In the genomic region with DNA sequence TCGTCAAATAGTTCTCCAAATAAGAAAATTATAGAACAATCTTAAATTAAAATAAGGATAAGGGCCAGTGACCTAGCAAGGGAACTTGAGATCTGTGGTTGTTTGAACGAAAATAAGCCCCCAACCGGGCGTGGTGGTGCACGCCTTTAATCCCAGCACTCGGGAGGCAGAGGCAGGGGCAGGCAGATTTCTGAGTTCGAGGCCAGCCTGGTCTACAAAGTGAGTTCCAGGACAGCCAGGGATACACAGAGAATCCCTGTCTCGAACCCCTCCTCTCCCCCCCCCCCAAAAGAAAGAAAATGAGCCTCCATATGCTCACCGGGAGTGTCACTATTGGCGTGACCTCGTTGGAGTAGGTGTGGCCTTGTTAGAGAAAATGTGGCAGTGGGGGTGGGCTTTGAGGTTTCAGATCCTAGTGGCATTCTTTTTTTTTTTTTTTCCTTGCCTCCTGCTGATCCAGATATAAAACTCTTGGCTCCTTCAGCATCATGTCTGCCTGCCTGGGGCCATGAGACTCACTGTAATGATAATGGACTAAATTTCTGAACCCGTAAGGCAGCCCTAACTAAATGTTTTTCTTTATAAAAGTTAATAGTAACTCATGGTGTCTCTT, we compare ENCODE assay signal across 10 mouse cellular contexts. TPM values are rescaled to one million over a fixed set of nuclear protein-coding genes. Genes with fewer than 3 reads are reported as not detected.
DNase-seq lines count a peak whose midpoint lies in the region; ATAC-seq and TF ChIP-seq lines count a peak whose summit lies in the region.
"Had no signal": no experiment of that assay in that cellular context is flagged by ENCODE, and none has a peak within 500 bp of the region (broad histone marks: within the 10 kb centered on the region; RNA-seq: fewer than 3 reads in every experiment).

No protein-coding gene starts in this region.

- peaks cover 31% of the 10 kb centered on the region for H3K79me2 ChIP-seq in MEL (ENCODE audit: control insufficient read depth, insufficient read depth, low read length, poor library complexity)

- TF ChIP-seq POLR2A in MEL (IDR thresholded peaks at IDR 0.05; ENCODE audit: control insufficient read depth in 1 of 2, insufficient read depth in 1 of 2, low read depth in 1 of 2, low read length in 2 of 2, poor library complexity in 1 of 2), result no peak

- H3K4me1 ChIP-seq in liver, embryonic 11.5 days (replicated peaks; ENCODE audit: control insufficient read depth, insufficient read depth, low read length), result peaks cover 8% of the 10 kb centered on the region
- H3K4me1 ChIP-seq in liver, postnatal 0 days (ENCODE audit: insufficient read depth), result peaks cover 15% of the 10 kb centered on the region
- H3K4me1 ChIP-seq in MEL (ENCODE audit: control insufficient read depth in 1 of 2, insufficient read depth in 2 of 2, low read length in 2 of 2), result peaks cover 6 to 16% of the 10 kb centered on the region in 2 experiments
- H3K4me1 ChIP-seq in liver, embryonic 16.5 days (ENCODE audit: control insufficient read depth, low read depth, low read length), result peaks cover 20% of the 10 kb centered on the region

- peak; percentile 34 for DNase-seq in cerebellum, adult 9-11 months
- no peak for DNase-seq in cerebellum, adult 11 months
- DNase-seq in liver, embryonic 11.5 days (ENCODE audit: low spot score), result no peak
- no peak for DNase-seq in liver, postnatal 0 days
- DNase-seq in MEL (ENCODE audit: low read depth, low spot score), result peak; percentile 52
- DNase-seq in layer of hippocampus, adult 2 months (ENCODE audit: low spot score in 2 of 2), result no peak
- DNase-seq in right cerebral cortex, postnatal 4 days, result no peak

- peak overlapping the region; percentile 52 for H3K4me2 ChIP-seq in liver, embryonic 11.5 days
- no peak overlapping the region for H3K4me2 ChIP-seq in liver, postnatal 0 days (ENCODE audit: low read depth, low read length)
- H3K4me2 ChIP-seq in liver, embryonic 16.5 days (ENCODE audit: low read depth, low read length), result peak overlapping the region; percentile 79

- WGBS in liver, embryonic 11.5 days, result 72% methylated on average over 12 of the region's 12 CpGs
- 80% methylated on average over 12 of the region's 12 CpGs for WGBS in liver, postnatal 0 days (ENCODE audit: insufficient replicate concordance)
- 54% methylated on average over 12 of the region's 12 CpGs for WGBS in liver, embryonic 16.5 days (ENCODE audit: insufficient replicate concordance)

- peaks cover 2% of the 10 kb centered on the region; the same call in 1 of the 2 replicates for H3K9me3 ChIP-seq in liver, embryonic 11.5 days (ENCODE audit: control insufficient read depth, low read length)
- peaks cover 5% of the 10 kb centered on the region; the same call in 1 of the 2 replicates for H3K9me3 ChIP-seq in liver, postnatal 0 days (ENCODE audit: low read length)
- no peaks in the 10 kb centered on the region for H3K9me3 ChIP-seq in MEL (replicated peaks; ENCODE audit: insufficient read depth, low read length)
- peaks cover 6% of the 10 kb centered on the region for H3K9me3 ChIP-seq in liver, embryonic 16.5 days (replicated peaks; ENCODE audit: control insufficient read depth, low read length)
- H3K9me3 ChIP-seq: hindbrain, embryonic 12.5 days had no signal

- TF ChIP-seq RAD21 in MEL (IDR thresholded peaks at IDR 0.05; ENCODE audit: low read depth, low read length), result no peak

- 0 out of 2 replicates have a peak overlapping the region, but pooled peaks have one; percentile 20 for H3K9ac ChIP-seq in liver, embryonic 11.5 days (ENCODE audit: low read depth, low read length)
- no peak overlapping the region for H3K9ac ChIP-seq in liver, postnatal 0 days (replicated peaks)
- peak overlapping the region; percentile 35 for H3K9ac ChIP-seq in MEL (ENCODE audit: control insufficient read depth, low read depth, low read length, poor library complexity, severe bottlenecking)
- no peak overlapping the region for H3K9ac ChIP-seq in liver, embryonic 16.5 days (ENCODE audit: low read depth, low read length)

- H3K27me3 ChIP-seq in liver, embryonic 11.5 days (replicated peaks; ENCODE audit: control insufficient read depth, insufficient read depth, low read length), result no peaks in the 10 kb centered on the region
- H3K27me3 ChIP-seq in liver, postnatal 0 days (ENCODE audit: insufficient read depth, low read length), result no peaks in the 10 kb centered on the region
- H3K27me3 ChIP-seq in MEL (ENCODE audit: control insufficient read depth in 1 of 2, insufficient read depth in 2 of 2, low read length in 2 of 2), result no peaks in the 10 kb centered on the region
- no peaks in the 10 kb centered on the region for H3K27me3 ChIP-seq in liver, embryonic 16.5 days (ENCODE audit: control insufficient read depth, insufficient read depth, low read depth, low read length)
- H3K27me3 ChIP-seq: hindbrain, embryonic 12.5 days had no signal

- peaks cover 12% of the 10 kb centered on the region for H3K36me3 ChIP-seq in liver, embryonic 11.5 days (ENCODE audit: control insufficient read depth, insufficient read depth, low read length)
- H3K36me3 ChIP-seq in liver, postnatal 0 days (replicated peaks; ENCODE audit: insufficient read depth, low read length), result peaks cover 17% of the 10 kb centered on the region
- H3K36me3 ChIP-seq in MEL (ENCODE audit: control insufficient read depth in 1 of 2, insufficient read depth in 2 of 2, low read length in 2 of 2), result peaks cover 18 to 27% of the 10 kb centered on the region in 2 experiments
- H3K36me3 ChIP-seq in liver, embryonic 16.5 days (ENCODE audit: control insufficient read depth, insufficient read depth), result peaks cover 10% of the 10 kb centered on the region

- ATAC-seq in liver, embryonic 11.5 days (replicated peaks; ENCODE audit: low FRiP score), result no peak
- no peak for ATAC-seq in liver, postnatal 0 days
- no peak for ATAC-seq in liver, embryonic 16.5 days (ENCODE audit: low read depth)

- no peak overlapping the region; the same call in 1 of the 2 replicates for H3K27ac ChIP-seq in liver, embryonic 11.5 days (ENCODE audit: low read depth, low read length)
- H3K27ac ChIP-seq in liver, postnatal 0 days (ENCODE audit: low read depth), result no peak overlapping the region
- H3K27ac ChIP-seq in MEL (ENCODE audit: control insufficient read depth, low read depth, low read length), result peak overlapping the region; percentile 41
- no peak overlapping the region for H3K27ac ChIP-seq in liver, embryonic 16.5 days (ENCODE audit: low read length)
- H3K27ac ChIP-seq in layer of hippocampus, adult 2 months, result no peak overlapping the region
- H3K27ac ChIP-seq: hindbrain, embryonic 12.5 days; left cerebral cortex, adult 2 months had no signal

- TF ChIP-seq CTCF in liver, postnatal 0 days (IDR thresholded peaks at IDR 0.05; ENCODE audit: low read depth), result no peak
- TF ChIP-seq CTCF in MEL (IDR thresholded peaks at IDR 0.05 in 2 of 3, conservative IDR thresholded peaks at IDR 0.05 in 1 of 3; ENCODE audit: control insufficient read depth in 1 of 3, insufficient read depth in 1 of 3, low read depth in 2 of 3, low read length in 3 of 3, poor library complexity in 1 of 3, severe bottlenecking in 1 of 3), result no peak
- no peak for TF ChIP-seq CTCF in layer of hippocampus, adult 2 months (conservative IDR thresholded peaks at IDR 0.05)

- no peak for TF ChIP-seq EP300 in liver, postnatal 0 days (IDR thresholded peaks at IDR 0.05; ENCODE audit: low read depth)
- TF ChIP-seq EP300 in MEL (IDR thresholded peaks at IDR 0.05; ENCODE audit: low read depth in 1 of 2, low read length in 2 of 2), result no peak

- H3K4me3 ChIP-seq in liver, embryonic 11.5 days (ENCODE audit: low read depth, low read length), result no peak overlapping the region
- H3K4me3 ChIP-seq in liver, postnatal 0 days (ENCODE audit: low read depth, low read length), result no peak overlapping the region
- H3K4me3 ChIP-seq in MEL (ENCODE audit: control insufficient read depth in 1 of 2, insufficient read depth in 1 of 2, low read depth in 2 of 2, low read length in 2 of 2), result peak overlapping the region; percentile 51 to 52
- no peak overlapping the region; the same call in 1 of the 2 replicates for H3K4me3 ChIP-seq in liver, embryonic 16.5 days (ENCODE audit: low read depth, low read length)
- no peak overlapping the region; the same call in 1 of the 2 replicates for H3K4me3 ChIP-seq in layer of hippocampus, adult 2 months

TF ChIP-seq in MEL, 35 proteins besides CTCF, POLR2A, EP300 and RAD21:
- TF ChIP-seq ZC3H11A (IDR thresholded peaks at IDR 0.05; ENCODE audit: low read depth, low read length) (no peak), ZNF384 (IDR thresholded peaks at IDR 0.05; ENCODE audit: low read depth, low read length) (peak; percentile 74), HCFC1 (IDR thresholded peaks at IDR 0.05; ENCODE audit: low read depth, low read length) (0 out of 2 replicates have a peak, but pooled peaks have one; percentile 17)
TF ChIP-seq in MEL: peak in this region for 2.

RNA-seq across cellular contexts. Expression of gene Eef1e1, which starts 0.8 kb away (rescaled TPM):
- polyA plus RNA-seq in liver, embryonic 11.5 days (2014; fragmentation: Nextera tagmentation; extraction: Ambion mirVana), result 112 and 117 TPM in 2 replicates
- polyA plus RNA-seq in liver, postnatal 0 days (2015; fragmentation: Nextera tagmentation; extraction: Ambion mirVana), result 23.9 and 25.5 TPM in 2 replicates
- total RNA-seq in MEL (2012; rRNA removed), result 187 and 218 TPM in 2 replicates
- 100 to 1,000 TPM in 1 of 2 experiments, not detected in 1; 194 TPM for polyA plus RNA-seq in MEL (2012; ENCODE audit: insufficient read depth in 1 of 2, insufficient read length in 2 of 2, low read depth in 1 of 2, low replicate concordance in 2 of 2, missing spikeins in 1 of 2)
- 31.4 and 34.8 TPM in 2 replicates for polyA plus RNA-seq in liver, embryonic 16.5 days (2015; fragmentation: Nextera tagmentation; extraction: Ambion mirVana)
- total RNA-seq in layer of hippocampus, adult 2 months (2021), result 10 to 100 TPM; 30.0 to 30.6 TPM

RNA-seq across cellular contexts. Expression of gene Bloc1s5, which starts 24.7 kb away (rescaled TPM):
- 20.3 and 24.9 TPM in 2 replicates for polyA plus RNA-seq in liver, embryonic 11.5 days (2014; fragmentation: Nextera tagmentation; extraction: Ambion mirVana)
- 13.9 and 16.0 TPM in 2 replicates for polyA plus RNA-seq in liver, postnatal 0 days (2015; fragmentation: Nextera tagmentation; extraction: Ambion mirVana)
- 9.9 and 12.3 TPM in 2 replicates for total RNA-seq in MEL (2012; rRNA removed)
- polyA plus RNA-seq in MEL (2012; ENCODE audit: insufficient read depth in 1 of 2, insufficient read length in 2 of 2, low read depth in 1 of 2, low replicate concordance in 2 of 2, missing spikeins in 1 of 2), result 10 to 100 TPM in 1 of 2 experiments, not detected in 1; 16.2 TPM
- 10.2 and 11.2 TPM in 2 replicates for polyA plus RNA-seq in liver, embryonic 16.5 days (2015; fragmentation: Nextera tagmentation; extraction: Ambion mirVana)
- total RNA-seq in layer of hippocampus, adult 2 months (2021), result 10 to 100 TPM in 1 of 2 experiments, 1 to 10 TPM in 1; 9.0 to 11.8 TPM

Comparison
In these comparisons a context has a peak if more than half of its experiments do, and no peak if none do; other contexts are left out.
1. DNase-seq: peak in cerebellum, adult 9-11 months (single experiment) and MEL (single experiment); none in cerebellum, adult 11 months (single experiment), liver, embryonic 11.5 days (single experiment), liver, postnatal 0 days (single experiment), layer of hippocampus, adult 2 months (0 of 2) and right cerebral cortex, postnatal 4 days (single experiment).
2. H3K9ac ChIP-seq: peak in liver, embryonic 11.5 days (single experiment) and MEL (single experiment); none in liver, postnatal 0 days (single experiment) and liver, embryonic 16.5 days (single experiment).
3. H3K4me3 ChIP-seq: peak in MEL (2 of 2); none in liver, embryonic 11.5 days (single experiment), liver, postnatal 0 days (single experiment), liver, embryonic 16.5 days (single experiment) and layer of hippocampus, adult 2 months (single experiment).